Mouse (Mus musculus): Measurements from ENCODE around the gene Tek. TPM values are rescaled to one million over a fixed set of nuclear protein-coding genes. Genes with fewer than 3 reads are reported as not detected.

The Tek gene
- not detected for polyA plus RNA-seq (2017; shearing (Covaris generic))

GRCm38 (mm10) chr4:94738838-94739731 is at the start of gene Tek:
Tek (plus strand) TSS chr4:94739289.

Other genes with a start within 250 kb of the Tek start
- gene Gm10306, start 182.7 kb upstream of the Tek start, polyA plus RNA-seq (2017; shearing (Covaris generic)), result not detected
- 3.5 TPM for gene Caap1, start 182.5 kb upstream of the Tek start, polyA plus RNA-seq (2017; shearing (Covaris generic))
- 24.6 TPM for gene Plaa, start 136.0 kb upstream of the Tek start, polyA plus RNA-seq (2017; shearing (Covaris generic))
- gene Ift74, start 124.8 kb upstream of the Tek start, polyA plus RNA-seq (2017; shearing (Covaris generic)), result 4.1 TPM
- gene Lrrc19, start 89.1 kb upstream of the Tek start, polyA plus RNA-seq (2017; shearing (Covaris generic)), result not detected
- 0.24 TPM for gene Eqtn, start 189.6 kb downstream of the Tek start, polyA plus RNA-seq (2017; shearing (Covaris generic))
- 86.0 TPM for gene Mysm1, start 239.8 kb downstream of the Tek start, polyA plus RNA-seq (2017; shearing (Covaris generic))

Measured in CD4-positive, CD25-positive, alpha-beta regulatory T cell, adult 9 weeks (primary cell).